Mouse (Mus musculus) cortical plate, adult 2 months (tissue): Measurements from ENCODE around the gene Cenpb. TPM values are rescaled to one million over a fixed set of nuclear protein-coding genes. Genes with fewer than 3 reads are reported as not detected.

Source experiments
- H3K27ac ChIP-seq: fragments of 200-500 bp; 2 replicates; pipeline ENCODE4 v1.5.1; 2012; ENCODE audit warnings: low read length, control low read depth, inconsistent platforms; ENCODE audit not compliant: insufficient read depth
- H3K4me1 ChIP-seq: fragments of 200-500 bp; 2 replicates; pipeline ENCODE4 v1.6.1; 2011; ENCODE audit warnings: low read length; ENCODE audit not compliant: control insufficient read depth, insufficient read depth
- H3K4me3 ChIP-seq: fragments of 200-500 bp; 2 replicates; pipeline ENCODE4 v1.5.1; 2011; ENCODE audit warnings: mild to moderate bottlenecking, low read length, control low read depth; ENCODE audit not compliant: insufficient read depth
- CTCF ChIP-seq: fragments of 200-500 bp; IDR thresholded peaks from 2 replicates; pipeline ENCODE4 v1.5.1; 2011; ENCODE audit warnings: mild to moderate bottlenecking, control low read depth, low read length; ENCODE audit not compliant: insufficient read depth; ENCODE audit errors: extremely low read depth
- POLR2A ChIP-seq: fragments of 200-500 bp; IDR thresholded peaks from 2 replicates; pipeline ENCODE4 v1.6.1; 2011; ENCODE audit warnings: mild to moderate bottlenecking, low read length, control low read depth; ENCODE audit not compliant: insufficient read depth; ENCODE audit errors: extremely low read depth
- polyA plus RNA-seq: library from polyadenylated mRNA; depleted of rRNA; stranded (reverse); fragments of >200 nt; gene quantifications from 2 replicates; pipeline ENCODE4 v1.2.3, GENCODE M21; 2012

The Cenpb gene
- polyA plus RNA-seq, 1 experiment = 82.1 TPM

GRCm38 (mm10) chr2:131211026-131211615 lies 31.3 kb upstream of the Cenpb start:
- peaks cover 5% of the 10 kb centered on the region for H3K4me1 ChIP-seq
- peak overlapping the region; percentile 8; the same call in 1 of the 2 replicates for H3K27ac ChIP-seq
- H3K4me3 ChIP-seq = peak overlapping the region; percentile 86
- TF ChIP-seq CTCF = no peak
- no peak for TF ChIP-seq POLR2A

DNA sequence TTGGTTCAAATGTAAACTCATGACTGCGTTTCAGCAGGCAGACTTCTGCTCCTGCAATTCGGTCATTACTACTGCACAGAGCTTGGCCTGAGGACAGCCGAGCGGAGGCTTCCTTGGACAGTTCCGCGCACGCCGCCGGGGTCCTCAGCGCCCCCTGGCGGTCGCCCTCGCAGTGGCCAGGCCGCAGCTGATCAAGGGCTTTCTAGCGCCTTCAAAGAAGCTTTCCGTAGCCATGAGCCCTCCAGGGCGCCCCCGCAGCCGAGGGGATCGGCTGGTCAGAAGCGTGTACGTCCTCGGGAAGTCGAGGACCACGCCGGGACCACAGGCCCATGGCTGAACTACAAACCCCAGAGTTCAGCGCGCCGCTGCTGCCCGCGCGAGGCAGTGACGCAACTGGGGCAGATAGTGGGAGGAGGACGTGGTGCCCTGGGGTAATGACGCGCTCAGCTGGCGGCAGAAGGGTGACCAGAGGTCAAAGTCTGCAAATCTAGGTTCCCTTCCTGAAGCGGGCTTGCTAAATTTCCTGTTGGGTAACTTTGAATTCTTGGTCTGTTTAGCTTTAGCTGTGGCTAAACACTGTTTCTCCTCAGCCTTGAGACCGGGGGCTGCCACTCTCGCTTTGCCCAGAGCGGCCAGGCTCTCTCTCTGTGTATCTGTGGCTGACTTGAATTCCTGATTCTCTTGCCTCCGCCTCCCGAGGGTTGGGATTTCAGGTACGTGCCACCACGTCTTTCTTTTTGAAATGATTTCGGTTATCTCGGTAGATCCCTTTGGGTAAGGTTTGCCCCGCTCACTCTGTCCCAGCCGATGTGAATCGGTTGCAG lies 30.3 kb upstream of the Cenpb start:
- H3K4me1 ChIP-seq = peaks cover 5% of the 10 kb centered on the region
- peak overlapping the region; percentile 98 for H3K27ac ChIP-seq
- TF ChIP-seq CTCF = peak; percentile 58
- TF ChIP-seq POLR2A = peak; percentile 95
- peak overlapping the region; percentile 86 for H3K4me3 ChIP-seq

DNA sequence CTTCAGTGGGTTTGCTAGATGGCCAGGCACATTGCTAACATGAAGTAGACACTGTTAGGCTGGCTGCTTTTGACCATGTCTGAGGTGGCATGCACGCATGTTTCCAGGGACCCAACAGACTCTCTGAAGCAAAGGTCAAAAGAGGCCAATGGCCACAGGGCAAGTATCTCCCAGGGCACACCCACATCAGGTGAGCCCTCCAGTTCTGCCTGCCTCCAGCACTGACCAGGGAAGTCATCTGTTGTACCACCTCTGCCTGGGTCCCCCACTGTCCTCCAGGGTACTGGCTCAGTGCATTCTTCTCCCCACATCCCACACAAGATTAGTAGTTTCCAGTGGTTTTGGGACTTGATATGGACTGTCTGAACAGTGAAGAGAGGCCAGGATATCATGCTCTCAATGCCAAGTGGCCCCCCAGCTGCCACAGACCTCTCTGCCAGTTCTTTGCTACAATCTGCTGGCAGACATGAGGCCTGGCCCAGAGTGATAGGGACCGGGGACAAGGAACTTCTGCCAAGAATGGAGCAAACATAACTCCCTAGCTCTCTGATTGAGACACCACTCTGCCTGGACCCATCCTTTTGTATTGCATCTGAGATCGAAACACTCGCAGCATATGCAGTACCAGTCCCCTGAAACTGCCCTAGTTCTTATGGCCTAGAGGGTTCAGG lies 29.4 kb upstream of the Cenpb start:
- H3K27ac ChIP-seq = peak overlapping the region; percentile 98; the same call in 1 of the 2 replicates
- TF ChIP-seq CTCF = no peak
- TF ChIP-seq POLR2A = no peak
- H3K4me3 ChIP-seq = peak overlapping the region; percentile 86; the same call in 1 of the 2 replicates
- peaks cover 5% of the 10 kb centered on the region for H3K4me1 ChIP-seq

- H3K27ac ChIP-seq = no peak overlapping the region
- H3K4me1 ChIP-seq = peaks cover 5% of the 10 kb centered on the region
- TF ChIP-seq CTCF = no peak
- H3K4me3 ChIP-seq = no peak overlapping the region
Measured at GRCm38 (mm10) chr2:131208356-131208755, 28.5 kb upstream of the Cenpb start.

DNA sequence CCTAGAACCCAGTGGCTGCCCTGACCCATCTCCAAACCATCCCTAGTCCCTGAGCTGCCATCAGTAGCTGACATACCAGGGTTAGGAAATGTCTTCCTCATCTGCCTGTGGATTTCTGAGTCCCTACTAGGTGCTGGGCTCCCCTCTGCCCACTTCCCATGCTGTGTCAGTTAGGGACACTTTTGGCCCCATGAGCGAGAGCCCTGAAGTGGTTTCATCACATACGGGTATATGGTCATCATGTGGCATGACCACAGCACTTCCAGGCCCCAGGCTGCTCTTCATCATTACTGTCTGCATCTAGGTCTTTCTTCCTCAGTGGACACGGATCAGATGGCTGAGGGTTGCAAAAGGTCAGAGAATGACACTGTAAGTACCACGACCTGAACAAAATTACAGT lies 26.9 kb upstream of the Cenpb start, which contains the start of gene Ap5s1:
Gene Ap5s1, plus strand, starts transcription at position 301 of the 400 bp plus-strand sequence.
- H3K27ac ChIP-seq = no peak within 1 kb of the TSS
- TF ChIP-seq POLR2A = no peak
- no peak for TF ChIP-seq CTCF
- H3K4me3 ChIP-seq = no peak within 1 kb of the TSS
- H3K4me1 ChIP-seq = peaks cover 3% of the 10 kb centered on the region

- H3K4me3 ChIP-seq = no peak overlapping the region
- TF ChIP-seq CTCF (no peak), POLR2A (no peak)
- H3K27ac ChIP-seq = no peak overlapping the region
- H3K4me1 ChIP-seq = no peaks in the 10 kb centered on the region; the same call in 1 of the 2 replicates
Measured at GRCm38 (mm10) chr2:131205521-131206182, 25.8 kb upstream of the Cenpb start.

GRCm38 (mm10) chr2:131204410-131204981 lies 24.6 kb upstream of the Cenpb start:
- Histone ChIP-seq H3K4me3 (no peak overlapping the region), H3K4me1 (no peaks in the 10 kb centered on the region), H3K27ac (peak overlapping the region; percentile 46)
- TF ChIP-seq POLR2A (no peak), CTCF (no peak)

DNA sequence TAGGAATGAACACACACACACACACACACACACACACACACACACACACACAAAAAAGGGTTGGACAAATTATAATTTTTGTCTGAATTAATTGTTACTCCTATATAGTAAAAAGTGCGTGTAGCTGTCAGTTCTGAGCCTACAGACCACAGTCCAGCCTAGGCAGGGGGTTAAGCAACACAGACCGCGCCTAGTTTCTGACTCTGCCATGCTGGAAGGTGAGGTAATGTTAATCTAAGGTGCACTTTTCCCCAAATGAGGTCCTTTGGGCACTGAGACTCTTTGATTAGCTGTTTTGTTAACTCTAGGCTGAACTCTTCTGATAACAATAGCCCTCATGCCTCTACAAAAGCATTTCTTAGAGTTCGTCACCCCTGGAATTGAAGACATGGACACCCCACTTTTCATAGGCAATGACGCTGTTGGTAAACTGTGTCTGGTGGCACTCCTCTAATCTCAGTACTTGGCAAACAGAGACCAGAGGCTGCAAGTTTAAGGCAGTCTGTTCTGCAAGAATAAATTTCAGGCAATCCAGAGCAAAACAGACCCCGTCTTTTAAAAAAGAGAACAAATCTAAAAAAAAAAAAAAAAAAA lies 24.0 kb upstream of the Cenpb start:
- Histone ChIP-seq H3K27ac (no peak overlapping the region), H3K4me3 (no peak overlapping the region), H3K4me1 (no peaks in the 10 kb centered on the region)
- no peak for TF ChIP-seq CTCF
- TF ChIP-seq POLR2A = no peak
